Mouse (Mus musculus) fibroblast of lung, adult 2 months (primary cell): ENCODE results near the gene Atxn1.

Experiments
- DNase-seq: peaks from one replicate; pipeline ENCODE4 v3.0.0-alpha.2; 2011; ENCODE audit warnings: low read depth

The Atxn1 gene

GRCm38 (mm10) chr13:45929744-45930143 lies 35.1 kb downstream of the Atxn1 start:
- no peak for DNase-seq

DNA sequence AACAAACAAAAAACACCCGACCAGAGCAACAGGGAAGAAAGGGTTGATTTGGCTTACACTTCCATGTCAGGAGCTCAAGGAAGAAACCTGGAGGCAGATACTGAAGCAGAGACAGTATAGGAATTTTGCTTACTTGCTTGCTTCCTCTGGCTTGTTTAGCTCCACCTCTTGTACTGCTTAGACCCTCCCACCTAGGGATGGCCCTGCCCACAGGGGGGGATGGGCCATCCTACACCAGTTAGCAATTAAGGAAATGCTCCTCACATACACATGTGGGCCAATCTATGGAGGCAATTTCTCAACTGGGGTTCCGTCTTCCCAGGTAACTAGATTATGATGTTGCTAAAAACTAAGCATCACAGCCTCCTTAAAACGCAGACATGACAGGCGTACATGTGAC lies 39.5 kb downstream of the Atxn1 start:
- DNase-seq: no peak

DNA sequence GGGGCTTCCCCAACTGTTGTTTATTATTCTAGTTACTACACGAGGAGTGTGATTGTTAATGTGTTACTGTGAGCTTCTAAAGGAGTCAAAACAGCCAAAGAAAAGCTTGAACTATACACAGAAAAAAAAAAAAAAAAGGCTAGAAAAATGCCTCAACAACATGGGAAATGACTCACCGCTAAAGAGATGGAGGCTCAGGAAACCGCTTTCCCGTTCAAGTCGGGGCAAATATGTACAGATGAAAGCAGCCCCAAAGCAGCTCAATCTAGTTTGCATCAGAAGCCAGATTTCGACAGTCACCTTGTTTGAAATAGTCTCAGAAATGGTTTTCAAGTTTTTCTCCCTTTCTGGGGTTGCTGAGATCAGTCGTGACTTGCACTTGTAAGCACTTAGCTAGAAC lies 40.3 kb downstream of the Atxn1 start:
- DNase-seq: peak; percentile 84

GRCm38 (mm10) chr13:45923086-45923485 lies 41.7 kb downstream of the Atxn1 start:
- no peak for DNase-seq

DNA sequence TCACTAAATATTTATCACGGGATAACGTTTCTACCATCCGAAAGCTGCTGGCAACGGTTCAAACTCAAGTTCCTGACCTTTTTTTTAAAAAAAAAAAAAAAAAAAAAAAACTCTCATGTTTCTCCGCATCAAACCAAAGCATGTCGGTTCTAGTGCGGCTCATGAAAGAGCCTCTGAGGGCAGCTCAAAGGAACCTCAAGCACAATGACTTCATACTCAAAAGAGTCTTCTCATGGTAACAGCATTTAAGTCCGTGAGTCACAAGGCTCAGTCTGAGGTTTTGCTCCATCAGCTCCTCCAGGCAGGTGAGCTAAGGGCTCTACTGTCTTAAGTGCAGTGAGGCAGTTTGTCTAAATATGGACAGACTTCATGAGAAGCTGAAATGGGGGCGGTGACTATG lies 42.3 kb downstream of the Atxn1 start:
- DNase-seq: no peak

DNA sequence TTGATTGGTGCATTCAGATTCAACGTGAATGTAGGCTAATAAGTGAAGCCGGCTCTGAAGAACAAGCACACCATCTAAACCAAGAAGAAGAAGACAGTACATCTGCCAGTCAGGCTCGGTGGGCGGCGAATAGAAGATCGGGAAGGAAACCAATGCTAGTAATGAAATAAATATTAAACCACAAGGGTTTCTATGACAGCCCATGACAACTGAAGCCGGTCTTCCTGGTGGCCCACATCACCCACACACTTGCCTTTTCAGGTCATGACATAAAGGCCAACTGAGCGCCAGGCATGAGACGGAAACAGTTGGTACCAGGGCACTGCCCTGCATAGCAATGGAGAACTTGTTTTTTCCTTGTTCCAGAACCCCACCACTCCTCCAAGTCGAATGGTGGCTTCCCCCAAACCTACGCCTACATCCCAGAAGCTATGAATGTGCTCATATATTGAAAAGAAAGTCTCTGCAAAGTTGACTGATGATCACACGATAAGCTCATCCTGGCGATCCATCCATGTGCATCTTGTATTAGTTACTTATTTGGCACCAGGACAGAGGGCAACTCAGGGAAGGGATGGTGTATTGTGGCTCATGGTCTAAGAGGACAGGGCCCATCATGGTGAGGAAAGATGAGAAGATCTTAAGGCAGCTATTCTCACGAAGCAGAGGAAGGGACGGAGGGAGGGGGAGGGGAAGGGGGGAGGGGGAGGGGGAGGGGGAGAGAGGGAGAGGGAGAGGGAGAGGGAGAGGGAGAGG lies 45.7 kb downstream of the Atxn1 start:
- no peak for DNase-seq

DNA sequence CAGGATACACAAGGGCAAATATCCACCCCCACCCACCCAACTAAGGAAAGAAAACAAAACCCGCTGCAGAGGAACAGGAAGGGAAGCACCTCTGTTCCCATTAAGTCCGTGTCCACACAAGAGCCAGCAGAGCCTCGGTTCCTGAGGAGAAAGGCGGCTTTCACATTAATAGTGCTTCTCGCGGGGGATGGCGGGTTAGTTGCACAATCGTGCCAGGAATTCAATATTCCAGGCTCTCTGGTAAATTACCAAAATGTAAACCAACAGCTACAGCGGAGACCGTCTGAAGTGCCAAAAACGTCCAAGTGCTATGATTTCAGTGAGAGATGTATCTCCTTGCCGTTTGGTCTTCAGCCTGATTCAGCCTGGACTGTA lies 46.8 kb downstream of the Atxn1 start:
- DNase-seq: no peak

- no peak for DNase-seq
These were observed 47.5 kb downstream of the Atxn1 start for GRCm38 (mm10) chr13:45917058-45918005.

GRCm38 (mm10) chr13:45915921-45916320 lies 48.9 kb downstream of the Atxn1 start:
- DNase-seq: peak; percentile 69

- DNase-seq: no peak
These were observed 49.8 kb downstream of the Atxn1 start for GRCm38 (mm10) chr13:45915026-45915425.

DNA sequence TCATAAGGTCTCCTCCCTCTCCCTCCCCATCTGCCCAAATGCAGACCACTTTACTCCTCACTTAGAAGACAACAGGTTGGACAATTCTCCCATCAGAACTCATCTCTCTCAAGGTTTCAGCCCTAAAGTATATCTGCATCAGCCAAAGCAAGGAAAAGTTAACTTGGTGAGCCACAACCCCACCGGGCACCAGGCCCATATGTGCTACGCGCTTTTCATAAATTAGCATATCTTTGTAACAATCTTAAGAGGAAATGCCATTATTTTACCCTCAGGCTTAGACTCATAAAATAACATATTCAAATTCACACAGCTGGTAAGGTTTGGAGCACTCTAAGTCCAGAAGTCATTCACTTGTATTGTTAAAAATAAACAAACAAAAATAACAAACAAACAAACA lies 50.7 kb downstream of the Atxn1 start:
- DNase-seq: no peak

- DNase-seq: no peak
These were observed 53.0 kb downstream of the Atxn1 start for GRCm38 (mm10) chr13:45911848-45912247.

DNA sequence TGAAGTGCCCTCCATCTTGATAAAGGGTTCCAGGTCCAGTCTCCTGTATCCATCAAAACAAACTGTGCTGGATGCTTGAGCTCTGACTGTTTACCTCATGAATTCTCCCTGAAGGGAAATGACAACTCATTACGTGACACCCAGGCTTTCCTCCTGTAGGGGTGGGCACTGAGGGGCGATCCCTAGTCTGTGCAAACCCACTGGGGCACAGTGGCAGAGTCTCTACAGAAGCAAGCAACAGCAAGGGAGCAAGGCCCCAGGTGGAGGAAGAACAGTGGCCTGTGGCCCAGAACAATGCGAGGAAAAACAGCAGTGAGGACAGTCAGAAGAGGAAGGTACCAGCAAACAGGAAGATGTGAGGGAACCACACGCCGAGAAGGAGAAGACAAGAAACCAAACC lies 53.7 kb downstream of the Atxn1 start:
- no peak for DNase-seq

- DNase-seq: no peak
These were observed 54.5 kb downstream of the Atxn1 start for GRCm38 (mm10) chr13:45910348-45910747.

DNA sequence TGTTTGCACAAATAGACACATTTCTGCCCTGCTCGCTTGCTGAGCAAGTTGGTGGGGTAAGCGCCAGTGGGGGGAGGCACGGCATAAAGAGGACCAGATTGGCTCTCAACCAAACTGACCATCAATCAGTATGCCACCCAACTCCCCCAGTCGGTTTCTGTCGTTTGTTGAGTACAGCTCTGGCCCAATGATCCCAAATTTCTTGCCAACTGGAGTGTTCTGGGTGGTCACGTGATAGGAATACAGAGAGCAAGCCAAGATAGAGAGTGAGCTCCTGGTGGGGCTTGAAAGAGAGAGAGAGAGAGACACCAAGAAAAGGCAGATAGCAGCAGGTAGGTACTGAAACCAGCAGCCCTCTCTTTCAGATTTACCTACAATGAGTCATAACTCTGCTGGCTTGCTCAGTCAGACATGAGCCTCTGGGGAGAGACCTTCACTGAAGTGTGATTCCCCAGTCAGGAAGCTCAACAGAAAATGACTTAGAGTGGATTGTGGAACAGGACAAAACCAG lies 57.6 kb downstream of the Atxn1 start:
- DNase-seq: no peak

GRCm38 (mm10) chr13:45906438-45907166 lies 58.2 kb downstream of the Atxn1 start:
- DNase-seq: no peak

DNA sequence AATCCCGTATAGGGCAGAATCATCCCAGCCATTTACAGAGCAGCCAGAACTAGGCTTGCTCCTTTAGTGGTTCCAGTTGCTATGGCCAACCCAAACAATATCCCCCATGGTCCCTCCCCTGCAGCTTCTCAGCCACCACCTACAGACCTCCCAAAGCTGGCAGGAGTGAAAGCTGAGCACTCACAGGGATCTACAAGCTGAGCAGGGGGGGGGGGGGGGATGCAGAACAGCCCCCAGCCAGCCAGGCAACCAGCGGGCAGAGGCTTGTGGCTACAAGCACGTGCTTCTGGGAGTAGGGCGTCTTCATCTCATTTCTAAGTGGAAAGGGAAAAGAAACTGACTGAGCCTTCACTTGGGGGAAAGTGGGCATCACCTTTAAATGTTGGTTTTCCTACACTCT lies 59.9 kb downstream of the Atxn1 start:
- DNase-seq: no peak

GRCm38 (mm10) chr13:45904456-45904855 lies 60.4 kb downstream of the Atxn1 start:
- DNase-seq: no peak

DNA sequence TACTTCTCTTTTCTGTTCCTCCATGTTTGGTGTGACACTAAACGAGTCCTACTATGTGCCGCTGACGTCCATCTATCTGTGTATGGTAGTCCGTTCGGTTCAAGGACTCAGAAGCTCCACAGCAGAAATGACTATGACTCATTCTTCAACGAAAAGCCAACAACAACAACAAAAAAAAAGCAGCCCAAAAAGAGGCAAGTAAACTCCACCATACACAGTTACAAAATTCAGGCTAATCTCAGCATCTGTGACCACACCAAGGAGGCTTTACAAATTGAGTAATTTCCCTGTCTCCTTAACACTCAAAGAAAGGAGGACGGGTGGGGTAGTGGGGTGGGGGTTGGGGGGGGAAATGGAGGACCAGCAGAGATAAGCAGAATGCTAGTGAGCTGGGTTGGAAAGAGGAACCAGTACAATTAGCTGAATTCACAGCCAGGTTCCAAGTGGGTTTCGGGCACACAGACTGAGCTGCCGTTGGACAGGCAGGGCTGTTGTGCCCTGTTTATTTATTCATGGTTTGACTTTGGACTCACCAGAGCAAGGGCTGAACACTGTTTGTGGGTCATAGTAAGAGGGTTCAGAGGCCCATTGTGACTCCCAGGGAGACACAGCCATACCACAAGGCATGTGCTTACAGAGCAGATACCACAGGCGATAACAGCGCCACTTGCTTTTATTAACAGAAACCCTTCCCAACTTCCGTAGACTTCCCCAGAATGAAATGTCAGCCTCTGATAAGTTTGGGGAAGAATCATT lies 61.1 kb downstream of the Atxn1 start:
- no peak for DNase-seq

GRCm38 (mm10) chr13:45902457-45902856 lies 62.4 kb downstream of the Atxn1 start:
- no peak for DNase-seq

DNA sequence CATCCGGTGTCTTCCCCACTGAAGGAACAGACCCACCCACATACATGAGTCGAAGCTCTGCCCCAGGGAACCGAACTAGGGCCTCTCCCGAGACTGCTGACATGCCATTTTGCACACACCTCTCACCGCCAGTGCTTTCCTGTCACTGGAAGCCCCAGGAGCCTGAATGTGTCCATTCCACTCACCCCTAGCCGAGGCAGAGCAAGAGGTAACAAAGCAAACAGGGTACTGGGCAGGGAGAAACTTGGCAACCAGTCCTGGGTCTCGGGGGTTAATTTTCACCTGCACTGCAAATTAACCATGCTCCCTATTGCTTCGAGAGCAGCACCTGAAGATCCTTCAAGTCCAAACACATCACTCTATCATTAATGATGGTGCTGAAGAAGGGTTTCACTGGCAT lies 64.0 kb downstream of the Atxn1 start:
- no peak for DNase-seq

DNA sequence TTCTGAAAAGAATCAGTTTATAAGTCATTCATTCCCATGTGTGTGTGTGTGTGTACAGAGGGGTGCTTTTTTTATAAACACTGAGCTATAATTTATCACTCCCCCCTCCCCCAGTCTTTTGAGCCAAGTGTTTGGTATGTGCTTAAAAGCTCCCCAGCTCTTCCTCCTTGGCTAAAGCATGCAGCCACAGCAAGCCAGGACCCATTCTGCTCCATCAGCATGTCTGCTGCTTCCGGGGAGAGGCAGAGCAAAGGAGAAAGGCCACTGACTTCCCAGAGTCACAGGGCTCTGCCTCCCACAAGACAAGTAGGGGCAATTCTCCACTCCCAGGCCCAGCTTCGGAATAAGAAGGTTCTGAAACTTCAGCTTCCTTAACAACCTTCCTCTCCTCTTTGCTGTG lies 67.2 kb downstream of the Atxn1 start:
- DNase-seq: no peak
